Mouse (Mus musculus) kidney, embryonic 16.5 days (tissue): ENCODE data around the gene Ergic2. TPM values are rescaled to one million over a fixed set of nuclear protein-coding genes. Genes with fewer than 3 reads are reported as not detected.
A peak's percentile ranks its signal among the peaks of the same experiment; 100 is the strongest.

Experiments used
- ATAC-seq: fragments of 200-750 bp; cut with Nextera tagmentation; 2 replicates; pipeline ENCODE4 v1.8.0; 2017; ENCODE audit warnings: moderate TSS enrichment; ENCODE audit not compliant: low FRiP score, low TSS enrichment
- H3K27ac ChIP-seq: fragments of 300-500 bp; sonication (generic); 2 replicates; pipeline ENCODE4 v1.5.1; 2014; ENCODE audit warnings: low read length
- H3K27me3 ChIP-seq: fragments of 300-500 bp; sonication (generic); 2 replicates; pipeline ENCODE4 v1.6.1; 2014; ENCODE audit warnings: low read length, control low read depth, mixed read lengths; ENCODE audit not compliant: insufficient read depth
- H3K36me3 ChIP-seq: fragments of 300-500 bp; sonication (generic); 2 replicates; pipeline ENCODE4 v1.6.1; 2014; ENCODE audit warnings: low read length, control low read depth, mixed read lengths; ENCODE audit not compliant: insufficient read depth
- H3K4me1 ChIP-seq: fragments of 300-500 bp; sonication (generic); 2 replicates; pipeline ENCODE4 v1.6.1; 2014; ENCODE audit warnings: low read length, control low read depth, mixed read lengths; ENCODE audit not compliant: insufficient read depth
- H3K4me2 ChIP-seq: fragments of 300-500 bp; sonication (generic); replicated peaks from 2 replicates; pipeline ENCODE4 v1.6.1; 2014; ENCODE audit warnings: low read depth, low read length
- H3K4me3 ChIP-seq: fragments of 300-500 bp; sonication (generic); 2 replicates; pipeline ENCODE4 v1.5.1; 2014; ENCODE audit warnings: mild to moderate bottlenecking, low read length
- H3K9ac ChIP-seq: fragments of 300-500 bp; sonication (generic); replicated peaks from 2 replicates; pipeline ENCODE4 v1.6.1; 2014; ENCODE audit warnings: low read length
- H3K9me3 ChIP-seq: fragments of 300-500 bp; sonication (generic); 2 replicates; pipeline ENCODE4 v1.6.1; 2016; ENCODE audit warnings: low read length, control low read depth
- WGBS: fragments of 180-500 bp; shearing (Covaris S2); extraction: QIAGEN DNeasy Blood & Tissue Kit; methylation state at CpG from one replicate; pipeline ENCODE4 v1.1.7; 2014; 5-methylcytosine and 5-hydroxymethylcytosine counted together
- polyA plus RNA-seq: library from polyadenylated mRNA; unstranded; fragments of >200 nt; fragmentation: Nextera tagmentation; extraction: Ambion mirVana; gene quantifications from 2 replicates; pipeline ENCODE4 v1.2.1, GENCODE M21; 2015

The Ergic2 gene
- polyA plus RNA-seq, 1 experiment from 2014 or later = 229 TPM

GRCm38 (mm10) chr6:148216752-148217151 lies 4.6 kb upstream of the Ergic2 start:
- Histone ChIP-seq H3K4me3 (no peak overlapping the region), H3K36me3 (no peaks in the 10 kb centered on the region), H3K9ac (no peak overlapping the region), H3K27me3 (no peaks in the 10 kb centered on the region), H3K4me2 (no peak overlapping the region), H3K27ac (no peak overlapping the region), H3K9me3 (no peaks in the 10 kb centered on the region), H3K4me1 (peaks cover 9% of the 10 kb centered on the region; the same call in 1 of the 2 replicates)
- ATAC-seq = no peak
- 90% methylated on average over 4 of the region's 4 CpGs for WGBS

DNA sequence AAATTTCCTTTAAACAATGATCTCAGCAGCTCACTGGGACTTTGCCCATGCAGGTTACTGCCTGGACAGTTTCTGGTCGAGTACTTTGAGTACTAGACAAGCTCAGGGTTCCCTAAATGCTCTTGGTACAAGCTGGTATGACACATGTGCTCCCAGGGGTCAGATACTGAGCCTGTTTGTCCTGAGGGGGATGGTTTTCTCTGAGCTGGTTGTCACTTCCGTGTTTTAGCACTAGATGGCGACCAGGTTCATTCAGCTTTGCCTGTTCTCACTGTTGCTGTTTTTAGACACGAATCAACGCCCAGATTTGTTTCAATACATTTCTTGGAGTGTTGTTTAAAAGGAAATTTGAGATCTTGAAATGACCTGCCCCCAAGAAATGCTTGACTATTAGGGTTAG lies 2.6 kb upstream of the Ergic2 start:
- no peak overlapping the region for H3K27ac ChIP-seq
- H3K9me3 ChIP-seq = no peaks in the 10 kb centered on the region
- no peak overlapping the region for H3K4me2 ChIP-seq
- no peak for ATAC-seq
- 5% methylated on average over 5 of the region's 5 CpGs for WGBS
- H3K27me3 ChIP-seq = no peaks in the 10 kb centered on the region
- H3K4me3 ChIP-seq = no peak overlapping the region
- H3K36me3 ChIP-seq = no peaks in the 10 kb centered on the region
- H3K4me1 ChIP-seq = peaks cover 15% of the 10 kb centered on the region
- H3K9ac ChIP-seq = no peak overlapping the region

DNA sequence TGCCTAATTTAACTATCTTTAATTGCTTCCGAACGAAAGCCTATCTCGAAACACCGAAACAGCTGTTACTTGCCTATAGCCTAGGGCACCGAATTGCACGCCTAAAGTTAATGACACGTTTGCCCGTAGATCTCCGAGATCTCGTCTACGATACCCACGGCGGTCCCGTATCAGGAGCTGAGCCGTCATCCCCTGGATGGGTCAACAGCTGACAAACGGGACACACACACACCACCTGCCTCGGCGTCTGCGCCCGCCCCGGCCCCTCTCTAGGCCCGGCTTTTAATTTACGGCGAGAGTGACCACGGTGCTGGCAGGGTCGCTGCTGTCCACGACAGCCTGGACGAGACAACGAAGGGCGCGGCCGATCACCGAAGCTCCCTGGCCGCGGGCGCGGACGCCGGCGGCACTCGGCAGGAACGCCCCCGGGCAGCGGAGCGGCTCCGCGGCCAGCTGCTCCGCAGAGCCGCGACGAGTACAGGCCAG lies 740 bp downstream of the Ergic2 start:
- Histone ChIP-seq H3K9me3 (no peaks in the 10 kb centered on the region), H3K9ac (peak overlapping the region; percentile 96), H3K4me1 (peaks cover 19% of the 10 kb centered on the region), H3K36me3 (no peaks in the 10 kb centered on the region), H3K4me2 (peak overlapping the region; percentile 62), H3K27ac (peak overlapping the region; percentile 92), H3K27me3 (no peaks in the 10 kb centered on the region), H3K4me3 (peak overlapping the region; percentile 98)
- under 1% methylated on average over 51 of the region's 51 CpGs for WGBS
- ATAC-seq = peak; percentile 62

DNA sequence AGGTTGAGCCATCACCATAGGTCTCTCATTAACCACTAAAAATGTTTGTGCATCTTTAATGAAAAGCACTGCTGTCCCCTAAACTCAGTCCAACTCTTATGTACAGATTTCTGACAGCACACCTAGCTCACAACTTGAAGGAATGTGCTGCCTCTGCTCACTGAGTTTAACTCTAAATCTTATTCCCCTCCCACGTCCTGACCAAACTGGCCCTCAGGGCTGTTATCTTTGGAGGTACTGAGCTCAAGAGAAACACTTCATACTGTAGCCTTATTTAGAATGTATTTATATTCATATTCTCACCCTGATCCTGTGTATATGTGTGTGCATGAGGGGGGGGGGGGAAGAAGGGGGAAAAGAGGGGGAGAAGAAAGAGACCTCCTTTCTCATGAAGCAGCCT lies 4.7 kb downstream of the Ergic2 start:
- no peak overlapping the region for H3K4me2 ChIP-seq
- no peak overlapping the region for H3K9ac ChIP-seq
- peaks cover 14% of the 10 kb centered on the region for H3K36me3 ChIP-seq
- peaks cover 11% of the 10 kb centered on the region for H3K4me1 ChIP-seq
- H3K9me3 ChIP-seq = no peaks in the 10 kb centered on the region
- no peak overlapping the region for H3K4me3 ChIP-seq
- no peaks in the 10 kb centered on the region for H3K27me3 ChIP-seq
- no peak for ATAC-seq
- no peak overlapping the region for H3K27ac ChIP-seq
- 61% methylated on average over 1 of the region's 1 CpGs for whole genome bisulfite sequencing

GRCm38 (mm10) chr6:148205134-148205533 lies 7.0 kb downstream of the Ergic2 start:
- H3K4me1 ChIP-seq = peaks cover 5% of the 10 kb centered on the region; the same call in 1 of the 2 replicates
- H3K4me3 ChIP-seq = no peak overlapping the region
- ATAC-seq = no peak
- WGBS = 73% methylated on average over 1 of the region's 1 CpGs
- no peak overlapping the region for H3K4me2 ChIP-seq
- H3K9me3 ChIP-seq = no peaks in the 10 kb centered on the region
- no peaks in the 10 kb centered on the region for H3K27me3 ChIP-seq
- peaks cover 29% of the 10 kb centered on the region for H3K36me3 ChIP-seq
- no peak overlapping the region for H3K9ac ChIP-seq
- no peak overlapping the region for H3K27ac ChIP-seq

DNA sequence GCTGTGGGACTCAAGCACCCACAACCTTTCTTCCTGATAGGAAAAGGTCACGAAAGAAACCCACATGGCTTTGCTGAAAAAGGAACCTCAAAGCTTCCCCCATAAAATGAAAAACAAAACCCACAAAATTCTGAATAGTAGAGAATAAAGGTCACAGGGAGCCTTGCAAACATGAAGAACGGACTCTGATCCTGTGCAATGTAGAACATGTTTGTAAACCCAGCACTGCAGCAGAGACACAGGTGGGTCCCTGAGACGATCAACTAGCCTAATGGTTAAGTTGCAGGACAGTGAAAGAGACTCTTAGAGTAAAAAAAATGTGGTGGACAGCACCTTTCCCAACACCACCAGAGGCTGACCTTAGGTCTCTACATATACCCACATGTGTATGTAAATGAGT lies 12.4 kb downstream of the Ergic2 start:
- Histone ChIP-seq H3K9ac (no peak overlapping the region), H3K4me1 (no peaks in the 10 kb centered on the region), H3K9me3 (no peaks in the 10 kb centered on the region), H3K4me2 (no peak overlapping the region), H3K4me3 (no peak overlapping the region), H3K27me3 (no peaks in the 10 kb centered on the region), H3K36me3 (peaks cover 40% of the 10 kb centered on the region), H3K27ac (peak overlapping the region; percentile 65)
- no peak for ATAC-seq
- WGBS = 88% methylated on average over 3 of the region's 3 CpGs

GRCm38 (mm10) chr6:148199177-148199576 lies 13.0 kb downstream of the Ergic2 start:
- no peaks in the 10 kb centered on the region for H3K4me1 ChIP-seq
- no peak overlapping the region for H3K9ac ChIP-seq
- no peak overlapping the region for H3K4me3 ChIP-seq
- H3K9me3 ChIP-seq = no peaks in the 10 kb centered on the region
- no peak overlapping the region for H3K4me2 ChIP-seq
- no peak overlapping the region for H3K27ac ChIP-seq
- H3K36me3 ChIP-seq = peaks cover 43% of the 10 kb centered on the region
- no peak for ATAC-seq
- H3K27me3 ChIP-seq = no peaks in the 10 kb centered on the region
- 80% methylated on average over 2 of the region's 2 CpGs for WGBS

DNA sequence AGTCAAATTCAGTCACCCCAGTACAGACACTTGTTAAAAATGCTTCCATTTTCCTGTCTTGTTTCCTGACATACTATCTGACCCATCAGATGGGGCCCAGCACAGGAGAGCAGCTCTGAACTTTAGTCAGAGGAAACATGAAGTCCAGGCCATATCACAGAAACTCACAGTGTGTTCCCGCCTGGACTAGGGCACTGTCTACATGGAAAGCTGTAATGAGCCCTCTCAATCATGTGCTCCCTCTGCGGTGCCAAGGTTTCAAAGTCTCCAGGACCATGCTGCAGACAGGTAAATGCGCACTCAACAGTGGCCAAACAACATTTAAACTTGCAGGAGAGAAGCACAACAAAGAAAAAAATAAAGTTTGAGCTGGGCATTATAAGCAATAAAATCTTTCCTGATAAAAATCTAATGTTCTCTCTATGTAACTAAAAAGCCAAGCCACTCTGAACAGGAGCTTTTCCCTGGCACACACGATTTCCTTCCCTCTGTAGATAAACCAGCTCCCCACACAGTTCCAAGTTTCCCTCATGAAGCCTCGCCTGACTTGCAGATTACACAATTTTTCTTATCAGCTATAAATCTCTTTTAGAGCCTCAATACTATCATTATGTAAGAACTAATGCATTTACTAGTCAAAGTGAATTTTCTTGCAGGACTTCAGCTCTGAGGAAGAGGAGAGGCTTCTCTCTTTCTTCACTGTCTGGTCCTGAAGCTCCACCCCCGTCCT lies 18.0 kb downstream of the Ergic2 start:
- Histone ChIP-seq H3K36me3 (peaks cover 31% of the 10 kb centered on the region), H3K9ac (no peak overlapping the region), H3K27ac (no peak overlapping the region), H3K27me3 (no peaks in the 10 kb centered on the region), H3K9me3 (no peaks in the 10 kb centered on the region), H3K4me2 (no peak overlapping the region), H3K4me3 (no peak overlapping the region), H3K4me1 (no peaks in the 10 kb centered on the region)
- no peak for ATAC-seq
- 81% methylated on average over 6 of the region's 6 CpGs for WGBS

DNA sequence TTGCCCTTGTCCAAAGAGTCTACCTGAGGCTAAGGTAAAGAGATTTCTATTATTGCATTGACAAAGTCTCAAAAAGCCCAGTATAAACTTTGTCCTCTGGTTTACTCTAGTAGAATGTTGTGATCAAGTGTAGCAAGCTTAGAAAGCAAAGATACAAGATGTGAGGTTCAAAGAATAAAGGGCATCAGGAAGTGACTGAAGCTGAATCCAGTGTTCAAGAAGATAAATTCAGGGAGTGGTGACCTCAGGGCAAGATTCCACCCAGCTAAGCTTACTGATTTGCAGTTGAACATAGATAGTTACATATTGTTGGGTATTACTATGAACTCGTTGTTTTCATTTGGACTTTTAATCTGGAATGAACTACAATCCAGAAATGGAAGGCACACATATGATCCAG lies 26.5 kb downstream of the Ergic2 start:
- Histone ChIP-seq H3K36me3 (peaks cover 60% of the 10 kb centered on the region), H3K27ac (no peak overlapping the region), H3K9me3 (no peaks in the 10 kb centered on the region), H3K9ac (no peak overlapping the region), H3K27me3 (no peaks in the 10 kb centered on the region), H3K4me3 (no peak overlapping the region), H3K4me1 (no peaks in the 10 kb centered on the region), H3K4me2 (no peak overlapping the region)
- no peak for ATAC-seq
- WGBS = 91% methylated on average over 1 of the region's 1 CpGs

DNA sequence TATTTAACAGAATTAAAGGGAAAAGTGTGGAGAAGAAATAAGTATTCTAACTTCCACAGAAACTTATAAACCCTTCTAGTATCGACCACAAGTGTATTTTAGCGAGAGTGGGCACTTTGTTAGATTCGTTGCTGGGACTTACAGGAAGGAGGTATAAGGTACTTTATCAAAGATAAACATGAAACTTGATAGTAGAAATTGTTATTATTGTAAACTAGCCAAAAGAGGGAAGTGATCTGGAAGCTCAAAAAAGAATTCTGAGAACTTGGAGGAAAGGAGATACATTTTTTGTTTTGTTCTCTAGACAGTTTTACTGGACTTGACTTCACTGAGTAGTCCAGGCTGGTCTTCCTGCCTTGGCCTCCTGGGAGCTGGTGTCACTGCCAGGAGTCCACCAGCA lies 39.3 kb downstream of the Ergic2 start:
- no peak overlapping the region for H3K27ac ChIP-seq
- no peak overlapping the region for H3K9ac ChIP-seq
- no peaks in the 10 kb centered on the region for H3K9me3 ChIP-seq
- H3K4me3 ChIP-seq = no peak overlapping the region
- H3K4me1 ChIP-seq = no peaks in the 10 kb centered on the region
- 52% methylated on average over 3 of the region's 3 CpGs for WGBS
- no peak overlapping the region for H3K4me2 ChIP-seq
- no peak for ATAC-seq
- H3K36me3 ChIP-seq = no peaks in the 10 kb centered on the region
- H3K27me3 ChIP-seq = no peaks in the 10 kb centered on the region
